Mouse (Mus musculus) testis, postnatal 14 days (tissue): ENCODE results near the gene Rnf224.

ENCODE experiments used
- DNase-seq: peaks from one replicate; pipeline ENCODE4 v3.0.0; 2021; ENCODE audit warnings: low spot score

Rnf224 gene

GRCm38 (mm10) chr2:25194486-25195171, 42.0 kb downstream of the Rnf224 start:
- no peak for DNase-seq

- no peak for DNase-seq
Measured at GRCm38 (mm10) chr2:25194006-25194405, 42.6 kb downstream of the Rnf224 start.

DNA sequence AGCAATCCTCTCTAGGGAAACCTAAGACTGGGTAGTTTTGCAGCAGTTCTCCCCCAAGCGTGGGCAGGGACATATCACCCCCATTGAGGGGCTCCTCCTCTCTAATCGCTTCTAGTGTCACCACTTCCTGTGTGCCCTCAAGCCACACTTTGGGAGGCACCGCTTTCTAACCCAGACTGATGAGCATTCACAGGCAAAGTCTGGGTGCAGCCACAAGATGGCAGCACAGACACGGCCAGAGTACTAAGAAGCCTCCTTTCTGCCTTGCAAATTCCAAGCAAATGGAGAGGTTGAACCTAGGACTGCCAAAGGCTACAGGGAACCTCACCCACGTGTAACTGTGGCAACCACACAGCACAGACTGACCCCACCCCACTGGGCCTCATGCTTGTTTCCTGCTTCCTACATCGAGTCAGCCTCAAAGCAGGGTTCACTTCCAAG, 43.2 kb downstream of the Rnf224 start:
- peak; percentile 68 for DNase-seq

DNA sequence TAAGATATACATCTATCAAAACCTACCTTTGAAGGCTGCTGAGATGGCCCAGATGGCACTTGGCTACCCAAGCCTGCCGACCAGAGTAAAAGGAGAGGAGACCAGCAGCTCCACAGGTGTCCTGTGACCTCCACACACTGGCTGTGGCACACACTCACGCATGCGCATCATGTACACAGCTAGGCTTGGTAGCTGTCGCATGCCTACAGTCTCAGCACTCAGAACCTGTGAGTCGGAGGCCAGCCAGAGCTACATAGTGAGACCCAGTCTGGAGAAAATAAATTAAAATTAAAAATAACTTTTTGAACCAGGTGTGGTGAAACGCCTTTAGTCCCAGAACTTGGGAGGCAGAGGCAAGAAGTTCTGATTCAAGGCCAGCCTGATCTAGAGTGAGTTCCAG, 48.7 kb downstream of the Rnf224 start:
- no peak for DNase-seq

DNA sequence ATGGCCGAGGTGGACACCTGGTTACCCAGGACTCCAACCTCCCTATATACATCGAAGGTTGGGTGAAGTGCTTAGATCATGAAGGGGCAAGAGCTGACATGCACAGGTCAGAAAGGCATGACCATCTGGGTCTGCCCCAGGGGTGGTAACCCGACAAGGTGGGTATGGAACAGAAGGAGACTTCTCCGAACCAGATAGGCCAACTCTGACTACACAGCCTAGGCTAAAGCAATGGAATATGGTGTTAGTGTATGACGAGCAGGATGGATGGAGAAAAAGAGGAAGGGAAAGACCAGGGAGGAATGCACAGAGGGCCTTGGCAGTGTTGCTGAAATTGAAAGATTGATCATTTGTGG, 50.0 kb downstream of the Rnf224 start:
- no peak for DNase-seq

GRCm38 (mm10) chr2:25185625-25186574, 50.7 kb downstream of the Rnf224 start:
- DNase-seq: peak; percentile 71

DNA sequence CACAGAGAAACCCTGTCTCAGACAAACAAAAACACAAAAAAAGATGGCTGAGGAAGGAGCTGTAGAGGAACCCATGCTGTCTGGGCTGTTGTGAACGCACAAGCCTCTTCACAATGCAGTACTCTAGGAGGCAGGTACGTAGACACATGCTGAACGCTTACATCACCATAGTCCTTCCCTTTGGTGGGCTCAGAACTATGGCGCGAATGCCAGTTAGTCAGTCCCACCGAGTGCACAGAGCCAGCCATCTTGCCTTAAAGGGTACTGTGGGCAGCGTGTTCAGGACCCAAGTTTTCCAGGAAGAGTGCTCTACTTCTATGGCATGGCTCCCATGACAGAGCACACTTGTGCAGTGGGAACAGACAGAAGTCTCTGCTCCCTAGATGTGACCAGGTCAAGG, 52.1 kb downstream of the Rnf224 start:
- DNase-seq: no peak
